Mouse (Mus musculus) heart, embryonic 13.5 days (tissue): ENCODE results near the gene Gcm2. TPM values are rescaled to one million over a fixed set of nuclear protein-coding genes. Genes with fewer than 3 reads are reported as not detected.

Source experiments
- ATAC-seq: fragments of 200-750 bp; cut with Nextera tagmentation; 2 replicates; pipeline ENCODE4 v1.8.0; 2017; ENCODE audit warnings: moderate TSS enrichment; ENCODE audit not compliant: insufficient number of reproducible peaks, low FRiP score, low TSS enrichment; ENCODE audit errors: extremely low read depth
- H3K27ac ChIP-seq: fragments of 300-500 bp; sonication (generic); replicated peaks from 2 replicates; pipeline ENCODE4 v1.5.1; 2015; ENCODE audit warnings: moderate library complexity, mild to moderate bottlenecking, inconsistent platforms
- H3K27me3 ChIP-seq: fragments of 300-500 bp; sonication (generic); replicated peaks from 2 replicates; pipeline ENCODE4 v1.6.1; 2015; ENCODE audit warnings: mild to moderate bottlenecking, inconsistent platforms
- H3K36me3 ChIP-seq: fragments of 300-500 bp; sonication (generic); 2 replicates; pipeline ENCODE4 v1.6.1; 2015; ENCODE audit warnings: mild to moderate bottlenecking, inconsistent platforms
- H3K4me1 ChIP-seq: fragments of 300-500 bp; sonication (generic); 2 replicates; pipeline ENCODE4 v1.6.1; 2015; ENCODE audit warnings: inconsistent platforms
- H3K4me2 ChIP-seq: fragments of 300-500 bp; sonication (generic); 2 replicates; pipeline ENCODE4 v1.6.1; 2015; ENCODE audit warnings: inconsistent platforms, mild to moderate bottlenecking, moderate library complexity
- H3K4me3 ChIP-seq: fragments of 300-500 bp; sonication (generic); 2 replicates; pipeline ENCODE4 v1.5.1; 2015; ENCODE audit warnings: moderate library complexity, mild to moderate bottlenecking, inconsistent platforms
- H3K9ac ChIP-seq: fragments of 300-500 bp; sonication (generic); 2 replicates; pipeline ENCODE4 v1.6.1; 2015; ENCODE audit warnings: inconsistent platforms, mild to moderate bottlenecking, moderate library complexity
- H3K9me3 ChIP-seq: fragments of 300-500 bp; sonication (generic); 2 replicates; pipeline ENCODE4 v1.6.1; 2016; ENCODE audit warnings: inconsistent platforms
- WGBS: fragments of 180-500 bp; shearing (Covaris S2); methylation state at CpG from one replicate; pipeline ENCODE4 v1.1.7; 2015; ENCODE audit warnings: mixed read lengths; 5-methylcytosine and 5-hydroxymethylcytosine counted together
- polyA plus RNA-seq: library from polyadenylated mRNA; unstranded; fragments of >200 nt; fragmentation: Nextera tagmentation; extraction: Ambion mirVana; gene quantifications from 2 replicates; pipeline ENCODE4 v1.2.1, GENCODE M21; 2015

The Gcm2 gene
- polyA plus RNA-seq = not detected in 2 replicates

- Histone ChIP-seq H3K27me3 (peaks cover 44% of the 10 kb centered on the region), H3K27ac (no peak within 1 kb of the TSS), H3K4me1 (peaks cover 6% of the 10 kb centered on the region; the same call in 1 of the 2 replicates), H3K4me3 (no peak within 1 kb of the TSS), H3K9ac (no peak within 1 kb of the TSS), H3K4me2 (no peak within 1 kb of the TSS), H3K36me3 (no peaks in the 10 kb centered on the region), H3K9me3 (no peaks in the 10 kb centered on the region)
- 85% methylated on average over 2 of the region's 3 CpGs for WGBS
- ATAC-seq = no peak
Measured at GRCm38 (mm10) chr13:41110935-41111334, at the start of gene Gcm2. Gene Gcm2, minus strand, starts transcription at chr13:41111035.

- no peak for ATAC-seq
- Histone ChIP-seq H3K4me2 (no peak overlapping the region), H3K27me3 (no peaks in the 10 kb centered on the region), H3K9ac (no peak overlapping the region), H3K4me1 (no peaks in the 10 kb centered on the region), H3K4me3 (no peak overlapping the region), H3K27ac (no peak overlapping the region), H3K36me3 (no peaks in the 10 kb centered on the region), H3K9me3 (no peaks in the 10 kb centered on the region)
- 53% methylated on average over 5 of the region's 5 CpGs for WGBS
Measured at GRCm38 (mm10) chr13:41158426-41158825, 47.6 kb upstream of the Gcm2 start.

DNA sequence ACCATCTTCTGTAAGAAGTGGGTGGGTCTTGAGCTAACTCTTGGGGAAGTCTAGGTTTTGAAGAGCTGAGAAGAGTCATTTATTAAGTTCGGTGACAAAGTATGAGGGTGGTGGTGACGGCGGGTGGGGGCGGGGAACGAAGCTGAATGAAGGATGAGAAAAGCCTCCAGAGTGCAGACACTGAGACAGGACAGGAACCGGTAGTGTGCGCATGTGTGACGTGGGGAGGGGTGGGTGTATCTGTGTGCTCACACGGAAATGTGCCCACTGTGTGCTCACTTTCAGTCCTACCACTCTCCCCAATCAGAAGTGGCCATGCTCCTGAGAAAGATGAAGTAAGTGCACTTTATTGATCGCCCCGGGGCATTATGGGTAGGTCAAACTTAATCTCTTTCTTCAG lies 42.3 kb upstream of the Gcm2 start:
- no peak overlapping the region for H3K4me3 ChIP-seq
- H3K36me3 ChIP-seq = no peaks in the 10 kb centered on the region
- H3K4me1 ChIP-seq = no peaks in the 10 kb centered on the region
- H3K27ac ChIP-seq = no peak overlapping the region
- 75% methylated on average over 11 of the region's 11 CpGs for WGBS
- no peaks in the 10 kb centered on the region for H3K27me3 ChIP-seq
- no peak overlapping the region for H3K9ac ChIP-seq
- H3K4me2 ChIP-seq = no peak overlapping the region
- no peaks in the 10 kb centered on the region for H3K9me3 ChIP-seq
- no peak for ATAC-seq

GRCm38 (mm10) chr13:41146271-41146670 lies 35.4 kb upstream of the Gcm2 start:
- ATAC-seq = no peak
- no peak overlapping the region for H3K4me2 ChIP-seq
- no peak overlapping the region for H3K4me3 ChIP-seq
- no peak overlapping the region for H3K9ac ChIP-seq
- WGBS = 75% methylated on average over 10 of the region's 10 CpGs
- no peaks in the 10 kb centered on the region for H3K9me3 ChIP-seq
- H3K36me3 ChIP-seq = no peaks in the 10 kb centered on the region
- H3K27ac ChIP-seq = no peak overlapping the region
- H3K4me1 ChIP-seq = no peaks in the 10 kb centered on the region
- H3K27me3 ChIP-seq = no peaks in the 10 kb centered on the region

DNA sequence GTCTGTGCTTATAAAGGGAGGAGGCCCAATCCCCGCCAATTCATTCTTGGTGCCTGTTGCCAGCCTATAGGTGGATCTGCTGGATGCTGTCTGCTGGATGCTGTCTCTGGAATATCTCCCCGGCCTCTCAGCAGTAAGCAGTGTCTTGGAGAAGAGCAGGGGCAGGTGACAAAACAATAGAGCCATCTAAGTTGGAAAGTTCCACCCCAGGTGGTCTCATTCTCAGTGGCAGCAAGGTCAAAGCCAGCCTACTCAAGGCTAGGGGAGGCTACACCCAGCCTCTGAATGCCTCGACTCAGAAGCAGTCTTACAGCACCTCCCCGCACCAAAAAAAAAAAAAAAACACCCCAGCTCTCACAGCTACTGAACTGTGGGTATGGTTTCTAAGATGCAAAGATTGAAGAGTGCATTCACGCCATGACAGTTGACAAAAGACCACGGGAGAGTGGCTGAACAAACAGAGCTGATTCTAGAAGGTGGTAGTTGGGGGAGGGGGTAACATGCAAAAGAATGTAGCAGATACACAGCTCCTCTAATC lies 34.7 kb upstream of the Gcm2 start:
- no peaks in the 10 kb centered on the region for H3K36me3 ChIP-seq
- H3K4me1 ChIP-seq = no peaks in the 10 kb centered on the region
- H3K4me2 ChIP-seq = no peak overlapping the region
- no peak for ATAC-seq
- no peaks in the 10 kb centered on the region for H3K9me3 ChIP-seq
- 65% methylated on average over 6 of the region's 6 CpGs for WGBS
- H3K27me3 ChIP-seq = no peaks in the 10 kb centered on the region
- H3K27ac ChIP-seq = no peak overlapping the region
- no peak overlapping the region for H3K4me3 ChIP-seq
- H3K9ac ChIP-seq = no peak overlapping the region

DNA sequence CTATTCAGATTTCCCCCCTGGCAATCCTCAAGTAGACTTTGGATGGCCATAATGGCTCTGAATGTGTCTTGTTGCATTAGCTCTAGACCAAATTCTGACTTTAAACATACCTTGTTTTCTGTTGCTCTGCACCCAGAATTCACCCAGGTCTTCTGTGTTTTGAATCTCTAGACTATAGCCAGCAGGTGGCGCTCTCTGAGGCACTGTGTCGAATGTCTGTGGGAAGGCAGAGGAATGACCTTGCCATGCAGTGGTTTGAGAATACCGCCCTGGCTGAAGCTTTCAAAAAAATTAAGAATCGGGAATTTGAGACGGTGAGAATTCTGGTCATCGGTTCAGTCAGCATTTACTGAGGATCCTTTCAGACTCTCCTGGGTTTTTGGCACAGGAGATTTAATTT lies 24.1 kb upstream of the Gcm2 start:
- Histone ChIP-seq H3K27ac (no peak overlapping the region), H3K9ac (no peak overlapping the region), H3K9me3 (no peaks in the 10 kb centered on the region), H3K27me3 (no peaks in the 10 kb centered on the region), H3K36me3 (no peaks in the 10 kb centered on the region), H3K4me2 (0 out of 2 replicates have a peak overlapping the region, but pooled peaks have one; percentile 28), H3K4me3 (no peak overlapping the region), H3K4me1 (no peaks in the 10 kb centered on the region)
- WGBS = 10% methylated on average over 6 of the region's 6 CpGs
- no peak for ATAC-seq

GRCm38 (mm10) chr13:41129061-41129460 lies 18.2 kb upstream of the Gcm2 start:
- no peak for ATAC-seq
- Histone ChIP-seq H3K36me3 (no peaks in the 10 kb centered on the region), H3K27ac (no peak overlapping the region), H3K4me2 (no peak overlapping the region), H3K9me3 (no peaks in the 10 kb centered on the region), H3K4me3 (no peak overlapping the region), H3K4me1 (no peaks in the 10 kb centered on the region), H3K9ac (no peak overlapping the region), H3K27me3 (no peaks in the 10 kb centered on the region)
- WGBS = 78% methylated on average over 8 of the region's 8 CpGs

DNA sequence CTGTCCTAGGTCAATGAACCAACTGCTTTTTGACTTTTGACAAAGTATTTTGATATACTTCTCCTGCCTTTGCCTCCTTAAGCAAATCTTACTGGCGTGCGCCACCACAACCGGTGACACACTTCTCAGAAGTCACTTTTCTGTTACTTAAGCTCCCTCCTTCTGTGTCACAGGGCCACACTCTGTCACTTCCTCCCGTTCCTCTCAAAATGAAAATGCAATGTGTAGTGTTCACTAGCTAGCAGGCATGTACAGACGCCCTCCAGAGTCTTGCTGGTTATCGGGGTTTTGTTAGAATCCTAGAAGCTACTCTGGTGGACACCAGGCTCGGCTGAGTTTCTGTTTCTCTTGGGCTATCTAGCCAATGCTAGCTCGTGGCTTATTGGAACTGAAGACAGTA lies 17.5 kb upstream of the Gcm2 start:
- no peak overlapping the region for H3K4me2 ChIP-seq
- H3K9ac ChIP-seq = no peak overlapping the region
- H3K4me1 ChIP-seq = no peaks in the 10 kb centered on the region
- H3K27ac ChIP-seq = no peak overlapping the region
- 79% methylated on average over 8 of the region's 8 CpGs for WGBS
- H3K27me3 ChIP-seq = no peaks in the 10 kb centered on the region
- no peaks in the 10 kb centered on the region for H3K36me3 ChIP-seq
- no peak overlapping the region for H3K4me3 ChIP-seq
- H3K9me3 ChIP-seq = no peaks in the 10 kb centered on the region
- no peak for ATAC-seq

DNA sequence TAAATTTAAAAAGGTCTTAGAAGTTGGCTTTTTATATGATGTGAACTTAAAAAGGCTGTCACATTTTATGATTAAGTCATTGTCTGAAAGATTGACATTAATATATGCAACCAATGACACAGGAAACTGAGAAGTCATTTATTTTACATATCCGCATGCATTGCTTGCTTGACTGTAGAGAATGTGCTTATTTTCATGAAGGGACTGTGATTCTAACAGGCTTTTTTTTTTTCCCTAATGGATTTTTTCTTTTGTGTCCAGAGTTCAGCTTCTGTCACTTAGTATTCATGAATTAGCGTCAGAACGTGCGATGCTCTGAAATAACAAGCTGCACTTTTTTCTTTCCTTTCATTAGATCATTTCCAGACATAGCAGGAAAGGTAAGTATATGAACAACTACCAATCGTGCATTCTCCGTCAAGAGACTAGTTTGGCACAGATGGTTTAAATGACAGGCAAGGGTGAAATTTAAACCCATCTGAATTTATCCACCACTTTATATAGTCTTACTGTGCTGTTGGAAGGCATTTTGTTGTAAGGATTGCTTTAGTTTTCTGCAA lies 12.9 kb upstream of the Gcm2 start:
- Histone ChIP-seq H3K36me3 (no peaks in the 10 kb centered on the region), H3K27me3 (no peaks in the 10 kb centered on the region), H3K9me3 (no peaks in the 10 kb centered on the region), H3K9ac (no peak overlapping the region), H3K4me3 (no peak overlapping the region), H3K27ac (no peak overlapping the region), H3K4me1 (no peaks in the 10 kb centered on the region), H3K4me2 (no peak overlapping the region)
- WGBS = 88% methylated on average over 6 of the region's 6 CpGs
- ATAC-seq = no peak

DNA sequence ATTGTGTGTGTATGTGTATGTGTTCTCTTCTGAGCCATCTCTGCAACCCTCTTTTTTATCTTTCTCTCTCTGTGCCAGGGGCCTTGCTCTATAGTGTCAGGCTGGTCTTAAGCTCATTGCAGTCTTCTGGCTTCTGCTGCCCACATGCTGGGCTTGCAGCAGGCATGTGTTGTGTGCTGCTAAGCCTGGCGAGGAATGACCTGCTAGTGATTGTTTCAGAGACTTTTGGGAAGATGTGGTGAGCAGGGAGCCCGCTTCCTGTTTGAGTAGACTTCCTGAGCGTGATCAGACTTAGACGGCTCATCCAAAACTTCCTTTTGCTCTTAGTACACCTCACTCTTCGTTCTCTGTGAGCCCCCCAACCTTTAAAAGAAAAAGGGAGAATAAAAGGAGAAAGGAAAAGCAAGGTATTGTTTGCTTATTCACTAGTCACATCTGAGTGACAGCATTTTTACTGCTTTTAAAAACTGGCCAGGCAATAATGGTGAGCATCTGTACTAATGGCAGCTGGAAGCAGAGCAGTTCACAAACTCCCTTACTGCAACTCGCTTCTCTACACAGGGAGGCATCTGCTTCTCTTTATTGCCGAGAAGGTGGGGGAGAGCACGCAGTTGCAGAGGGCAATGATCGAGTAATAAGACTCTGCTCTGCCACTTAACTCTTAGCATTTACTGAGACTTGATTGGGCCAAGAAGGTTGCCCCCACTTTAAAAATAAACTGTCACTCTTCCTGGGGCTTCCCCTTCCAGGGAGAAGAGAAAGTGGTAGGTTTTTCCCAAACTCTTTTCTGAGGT lies 8.5 kb upstream of the Gcm2 start:
- H3K4me3 ChIP-seq = no peak overlapping the region
- peaks cover 2% of the 10 kb centered on the region; the same call in 1 of the 2 replicates for H3K4me1 ChIP-seq
- WGBS = 40% methylated on average over 9 of the region's 9 CpGs
- no peak for ATAC-seq
- H3K9me3 ChIP-seq = no peaks in the 10 kb centered on the region
- H3K27ac ChIP-seq = no peak overlapping the region
- H3K9ac ChIP-seq = no peak overlapping the region
- H3K4me2 ChIP-seq = no peak overlapping the region
- peaks cover 19% of the 10 kb centered on the region for H3K27me3 ChIP-seq
- H3K36me3 ChIP-seq = no peaks in the 10 kb centered on the region

GRCm38 (mm10) chr13:41113940-41114339 lies 3.1 kb upstream of the Gcm2 start, which contains the start of gene Sycp2l:
Gene Sycp2l, plus strand, starts transcription at chr13:41114307.
- peak within 1 kb of the TSS; percentile 34 for H3K4me3 ChIP-seq
- H3K4me2 ChIP-seq = peak within 1 kb of the TSS; percentile 62
- WGBS = 32% methylated on average over 14 of the region's 14 CpGs
- no peaks in the 10 kb centered on the region for H3K9me3 ChIP-seq
- no peaks in the 10 kb centered on the region for H3K36me3 ChIP-seq
- peaks cover 6% of the 10 kb centered on the region; the same call in 1 of the 2 replicates for H3K4me1 ChIP-seq
- no peak within 1 kb of the TSS for H3K9ac ChIP-seq
- peaks cover 48% of the 10 kb centered on the region for H3K27me3 ChIP-seq
- no peak within 1 kb of the TSS for H3K27ac ChIP-seq
- no peak for ATAC-seq
